Mouse (Mus musculus) limb, embryonic 11.5 days (tissue): ENCODE measurements around the gene Gm14190. TPM values are rescaled to one million over a fixed set of nuclear protein-coding genes. Genes with fewer than 3 reads are reported as not detected.
"Not testable (repeated sequence)": the region's sequence is repeated elsewhere in the genome, so short reads cannot be mapped to it uniquely, and the experiment has no call there.

ENCODE experiments used
- ATAC-seq: fragments of 200-750 bp; cut with Nextera tagmentation; 2 replicates; pipeline ENCODE4 v1.8.0; 2017; ENCODE audit warnings: low read depth; ENCODE audit not compliant: insufficient number of reproducible peaks, low FRiP score, low TSS enrichment
- DNase-seq: peaks from one replicate; pipeline ENCODE4 v3.0.0-alpha.2; 2015; ENCODE audit warnings: low spot score
- H3K27ac ChIP-seq: fragments of 300-500 bp; sonication (generic); replicated peaks from 2 replicates; pipeline ENCODE4 v1.5.1; 2014; ENCODE audit warnings: low read depth, mild to moderate bottlenecking, low read length
- H3K27me3 ChIP-seq: fragments of 300-500 bp; sonication (generic); 2 replicates; pipeline ENCODE4 v1.6.1; 2014; ENCODE audit warnings: mild to moderate bottlenecking, low read length, mixed read lengths; ENCODE audit not compliant: control insufficient read depth, insufficient read depth
- H3K36me3 ChIP-seq: fragments of 300-500 bp; sonication (generic); 2 replicates; pipeline ENCODE4 v1.6.1; 2014; ENCODE audit warnings: mild to moderate bottlenecking, low read length, moderate library complexity, mixed read lengths; ENCODE audit not compliant: control insufficient read depth, insufficient read depth
- H3K4me1 ChIP-seq: fragments of 300-500 bp; sonication (generic); 2 replicates; pipeline ENCODE4 v1.6.1; 2014; ENCODE audit warnings: low read length, mixed read lengths; ENCODE audit not compliant: control insufficient read depth, insufficient read depth
- H3K4me2 ChIP-seq: fragments of 300-500 bp; sonication (generic); 2 replicates; pipeline ENCODE4 v1.6.1; 2014; ENCODE audit warnings: low read depth, mild to moderate bottlenecking, moderate library complexity; ENCODE audit not compliant: severe bottlenecking
- H3K4me3 ChIP-seq: fragments of 300-500 bp; sonication (generic); 2 replicates; pipeline ENCODE4 v1.5.1; 2014; ENCODE audit warnings: low read depth, low read length
- H3K9ac ChIP-seq: fragments of 300-500 bp; sonication (generic); 2 replicates; pipeline ENCODE4 v1.6.1; 2014; ENCODE audit warnings: mild to moderate bottlenecking, low read length
- H3K9me3 ChIP-seq: fragments of 300-500 bp; sonication (generic); 2 replicates; pipeline ENCODE4 v1.6.1; 2016; ENCODE audit warnings: low read length; ENCODE audit not compliant: control insufficient read depth
- WGBS: fragments of 180-500 bp; shearing (Covaris S2); extraction: QIAGEN DNeasy Blood & Tissue Kit; methylation state at CpG from one replicate; pipeline ENCODE4 v1.1.7; 2014; 5-methylcytosine and 5-hydroxymethylcytosine counted together
- polyA plus RNA-seq: library from polyadenylated mRNA; unstranded; fragments of >200 nt; fragmentation: Nextera tagmentation; extraction: Ambion mirVana; gene quantifications from 2 replicates; pipeline ENCODE4 v1.2.1, GENCODE M21; 2014

Gene Gm14190
- not detected in 2 replicates for polyA plus RNA-seq

DNA sequence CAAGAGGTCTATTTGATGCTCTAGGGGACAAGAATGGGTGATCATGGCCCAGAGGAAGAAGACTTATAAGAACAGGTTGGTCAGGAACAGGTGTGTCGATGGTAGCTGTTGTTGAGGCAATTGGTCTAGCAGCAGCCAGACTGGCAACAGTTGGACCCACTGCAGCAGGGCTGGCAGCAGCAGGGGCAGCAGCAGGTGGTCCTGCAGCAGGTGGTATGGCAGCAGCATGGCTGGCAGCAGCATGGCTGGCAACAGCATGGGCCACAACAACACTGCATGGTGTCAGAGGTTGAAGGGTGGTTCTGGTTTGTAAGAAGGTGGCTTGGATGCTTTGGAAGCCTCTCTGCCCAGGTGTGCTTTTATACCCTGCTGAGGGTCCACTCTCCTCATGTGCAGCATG, at the start of gene Gm14190:
Gm14190 (minus strand) TSS at position 278 of the 400 bp plus-strand sequence.
- Histone ChIP-seq H3K9me3 (no peaks in the 10 kb centered on the region), H3K9ac (no peak within 1 kb of the TSS), H3K27me3 (no peaks in the 10 kb centered on the region), H3K36me3 (no peaks in the 10 kb centered on the region), H3K4me3 (no peak within 1 kb of the TSS), H3K4me2 (no peak within 1 kb of the TSS), H3K27ac (no peak within 1 kb of the TSS), H3K4me1 (no peaks in the 10 kb centered on the region)
- ATAC-seq (no peak), DNase-seq (no peak)
- 91% methylated on average over 1 of the region's 1 CpGs for WGBS

DNA sequence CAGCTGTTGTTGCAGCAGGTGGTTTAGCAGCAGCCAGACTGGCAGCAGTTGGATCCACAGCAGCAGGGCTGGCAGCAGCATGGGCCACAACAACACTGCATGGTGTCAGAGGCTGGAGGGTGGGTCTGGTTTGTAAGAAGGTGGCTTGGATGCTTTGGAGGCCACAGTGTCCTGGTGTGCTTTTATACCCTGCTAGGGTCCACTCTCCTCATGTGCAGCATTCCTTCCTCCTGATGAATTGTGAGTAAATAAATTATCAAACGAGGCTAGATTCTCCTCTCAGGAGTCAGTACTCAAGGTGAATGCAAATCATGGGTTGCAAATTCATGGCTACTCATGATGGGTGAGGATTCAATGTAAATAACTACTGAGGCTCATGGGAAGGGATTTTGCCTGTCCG, 43.6 kb upstream of the Gm14190 start, which contains the start of gene Gm14180:
Gm14180 (minus strand) TSS at position 101 of the 400 bp plus-strand sequence.
- Histone ChIP-seq H3K4me3 (no peak within 1 kb of the TSS), H3K27me3 (no peaks in the 10 kb centered on the region), H3K4me2 (no peak within 1 kb of the TSS), H3K9me3 (no peaks in the 10 kb centered on the region), H3K9ac (no peak within 1 kb of the TSS), H3K27ac (no peak within 1 kb of the TSS), H3K4me1 (no peaks in the 10 kb centered on the region), H3K36me3 (no peaks in the 10 kb centered on the region)
- 72% methylated on average over 2 of the region's 2 CpGs for WGBS
- ATAC-seq (no peak), DNase-seq (no peak)

GRCm38 (mm10) chr11:99724061-99724460, 33.5 kb upstream of the Gm14190 start:
- Histone ChIP-seq H3K27me3 (no peaks in the 10 kb centered on the region), H3K4me1 (no peaks in the 10 kb centered on the region), H3K9me3 (no peaks in the 10 kb centered on the region), H3K36me3 (no peaks in the 10 kb centered on the region), H3K4me2 (no peak overlapping the region), H3K27ac (no peak overlapping the region), H3K9ac (no peak overlapping the region), H3K4me3 (no peak overlapping the region)
- no peak for DNase-seq
- 78% methylated on average over 2 of the region's 2 CpGs for WGBS
- ATAC-seq, result no peak

GRCm38 (mm10) chr11:99718759-99719158, 28.2 kb upstream of the Gm14190 start:
- Histone ChIP-seq H3K27me3 (no peaks in the 10 kb centered on the region), H3K27ac (no peak overlapping the region), H3K36me3 (no peaks in the 10 kb centered on the region), H3K9me3 (no peaks in the 10 kb centered on the region), H3K4me2 (no peak overlapping the region), H3K4me3 (no peak overlapping the region), H3K9ac (no peak overlapping the region), H3K4me1 (no peaks in the 10 kb centered on the region)
- ATAC-seq, result no peak
- WGBS, result 96% methylated on average over 1 of the region's 1 CpGs
- no peak for DNase-seq

DNA sequence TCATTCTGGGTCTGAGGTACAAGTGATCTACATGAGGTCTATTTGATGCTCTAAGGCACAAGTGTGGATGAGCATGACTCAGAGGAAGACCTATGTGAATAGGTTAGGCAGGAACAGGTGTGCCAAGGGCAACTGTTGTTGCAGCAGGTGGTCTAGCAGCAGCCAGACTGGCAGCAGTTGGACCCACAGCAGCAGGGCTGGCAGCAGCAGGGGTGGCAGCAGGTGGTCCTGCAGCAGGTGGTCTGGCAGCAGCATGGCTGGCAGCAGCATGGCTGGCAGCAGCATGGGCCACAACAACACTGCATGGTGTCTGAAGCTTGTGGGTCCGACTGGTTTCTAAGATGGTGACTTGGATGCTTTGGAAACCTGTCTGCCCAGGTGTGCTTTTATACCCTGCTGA, 5.3 kb downstream of the Gm14190 start:
- WGBS, result 76% methylated on average over 1 of the region's 1 CpGs
- not testable (repeated sequence) for H3K9ac ChIP-seq, ATAC-seq, H3K4me3 ChIP-seq, H3K27me3 ChIP-seq, H3K36me3 ChIP-seq, DNase-seq, H3K27ac ChIP-seq, H3K4me1 ChIP-seq, H3K9me3 ChIP-seq, H3K4me2 ChIP-seq

- WGBS, result 86% methylated on average over 2 of the region's 2 CpGs
- H3K36me3 ChIP-seq, result no peaks in the 10 kb centered on the region
- DNase-seq (no peak), ATAC-seq (no peak)
- H3K9ac ChIP-seq, result no peak overlapping the region
- no peaks in the 10 kb centered on the region for H3K9me3 ChIP-seq
- no peaks in the 10 kb centered on the region for H3K4me1 ChIP-seq
- H3K4me3 ChIP-seq, result no peak overlapping the region
- H3K27me3 ChIP-seq, result no peaks in the 10 kb centered on the region
- no peak overlapping the region for H3K4me2 ChIP-seq
- no peak overlapping the region for H3K27ac ChIP-seq
Measured at GRCm38 (mm10) chr11:99683481-99683880, 7.1 kb downstream of the Gm14190 start.

DNA sequence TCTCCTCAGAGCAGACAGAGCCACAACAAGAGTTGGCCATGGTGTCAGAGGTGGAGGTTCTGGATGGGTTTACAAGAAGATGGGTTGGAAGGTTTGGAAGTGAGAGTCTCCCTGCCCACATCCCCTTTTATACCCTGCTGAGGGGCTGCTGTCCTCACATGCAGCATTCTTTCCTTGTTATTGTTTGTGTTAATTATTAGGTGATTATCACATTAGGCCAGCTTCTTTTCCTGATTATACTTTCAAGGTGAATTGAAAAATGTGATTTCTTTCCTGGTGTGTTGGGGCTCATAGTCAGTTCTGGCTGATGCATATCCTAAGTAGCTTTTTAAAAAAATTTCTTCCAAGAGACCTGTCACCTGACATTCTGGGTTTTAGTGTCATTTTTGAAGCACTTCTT, 24.7 kb downstream of the Gm14190 start, which contains the start of gene Krtap4-6:
Krtap4-6 (minus strand) TSS at position 101 of the 400 bp plus-strand sequence.
- no peaks in the 10 kb centered on the region for H3K9me3 ChIP-seq
- H3K9ac ChIP-seq, result no peak within 1 kb of the TSS
- no peak within 1 kb of the TSS for H3K27ac ChIP-seq
- H3K4me1 ChIP-seq, result no peaks in the 10 kb centered on the region
- no peak within 1 kb of the TSS for H3K4me2 ChIP-seq
- ATAC-seq (no peak), DNase-seq (no peak)
- no peaks in the 10 kb centered on the region for H3K27me3 ChIP-seq
- H3K36me3 ChIP-seq, result no peaks in the 10 kb centered on the region
- no peak within 1 kb of the TSS for H3K4me3 ChIP-seq

GRCm38 (mm10) chr11:99662802-99663201, 27.7 kb downstream of the Gm14190 start:
- Histone ChIP-seq H3K27me3 (no peaks in the 10 kb centered on the region), H3K4me1 (no peaks in the 10 kb centered on the region), H3K36me3 (no peaks in the 10 kb centered on the region), H3K9me3 (no peaks in the 10 kb centered on the region), H3K4me2 (no peak overlapping the region), H3K9ac (no peak overlapping the region), H3K4me3 (no peak overlapping the region), H3K27ac (no peak overlapping the region)
- DNase-seq, result no peak
- 88% methylated on average over 10 of the region's 10 CpGs for WGBS
- ATAC-seq, result no peak

DNA sequence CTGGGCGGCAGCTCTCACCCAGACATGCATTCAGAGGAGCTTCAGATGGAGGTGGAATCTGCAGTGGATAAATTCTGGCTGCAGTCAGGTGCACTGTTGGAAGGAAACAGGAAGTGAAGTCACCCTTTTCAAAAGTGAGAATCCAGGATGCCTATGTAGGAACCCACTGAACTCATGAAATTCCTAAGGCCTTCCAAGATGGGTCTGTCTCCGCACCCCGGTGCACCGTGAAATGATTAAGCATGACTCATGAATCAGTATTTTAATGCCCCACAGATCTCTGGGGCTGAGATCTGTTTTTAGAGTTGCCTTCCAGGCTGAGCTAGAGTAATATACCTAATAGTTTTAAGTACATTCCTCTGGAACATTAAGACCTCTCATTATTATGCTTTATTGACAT, 31.3 kb downstream of the Gm14190 start:
- ATAC-seq, result no peak
- no peak overlapping the region for H3K9ac ChIP-seq
- WGBS, result 89% methylated on average over 4 of the region's 4 CpGs
- H3K9me3 ChIP-seq, result no peaks in the 10 kb centered on the region
- DNase-seq, result no peak
- H3K36me3 ChIP-seq, result no peaks in the 10 kb centered on the region
- H3K4me1 ChIP-seq, result no peaks in the 10 kb centered on the region
- H3K27ac ChIP-seq, result no peak overlapping the region
- H3K27me3 ChIP-seq, result no peaks in the 10 kb centered on the region
- no peak overlapping the region for H3K4me3 ChIP-seq
- no peak overlapping the region for H3K4me2 ChIP-seq
